Mouse (Mus musculus): Measurements from ENCODE around the gene Kcnh1.

Gene Kcnh1

DNA sequence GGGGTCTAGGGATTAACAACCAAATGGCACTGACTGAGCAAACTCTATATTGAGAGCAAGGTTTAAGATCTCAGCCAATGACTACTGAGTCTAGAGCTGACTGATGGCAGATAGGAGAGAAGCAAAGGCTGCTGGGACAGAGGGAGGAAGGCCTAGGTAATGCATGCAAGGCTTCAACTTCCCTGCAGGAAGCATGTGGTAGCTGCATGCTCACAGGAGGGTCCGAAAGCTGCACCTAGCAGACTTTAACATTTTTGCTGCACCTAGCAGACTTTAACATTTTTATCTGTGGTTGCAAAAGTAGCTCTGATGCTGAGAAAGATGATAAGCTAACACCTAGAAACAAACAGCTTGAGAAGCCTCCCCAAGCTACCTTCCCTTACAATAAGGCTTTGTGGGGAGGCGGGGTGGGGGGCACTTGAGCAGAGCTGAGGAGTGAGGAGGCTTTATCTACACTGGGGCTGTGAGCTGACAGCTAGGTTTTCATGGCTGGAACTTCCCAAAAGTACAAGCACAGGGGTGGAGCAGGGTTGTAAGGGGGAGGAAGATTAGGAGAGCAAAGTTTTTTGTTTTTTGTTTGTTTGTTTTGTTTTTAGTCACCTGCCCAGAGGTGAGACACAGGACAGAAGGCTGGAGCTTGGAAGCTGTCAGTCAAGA lies 341.0 kb downstream of the Kcnh1 start:
- no peak for DNase-seq (ENCODE audit: low spot score)

DNA sequence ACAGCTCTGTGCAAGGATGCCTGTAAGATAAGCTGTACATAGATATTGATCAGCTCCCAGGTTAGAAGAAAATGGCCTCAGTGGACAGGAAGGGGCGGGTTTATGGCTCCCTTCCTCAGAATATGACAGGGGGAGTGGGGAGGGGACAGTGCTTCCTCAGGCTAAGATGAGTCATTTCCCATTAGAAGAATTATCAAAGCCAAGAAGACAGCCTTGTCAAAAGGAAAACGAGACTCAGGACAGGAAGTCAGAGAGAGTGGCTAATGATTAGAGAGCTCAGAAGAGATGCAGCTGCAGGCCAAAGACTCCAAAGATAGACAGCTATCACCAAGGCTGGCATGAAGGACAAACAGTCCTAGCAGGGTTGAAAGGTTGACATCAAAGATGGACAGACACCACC lies 341.6 kb downstream of the Kcnh1 start:
- DNase-seq (ENCODE audit: low spot score), result no peak

DNA sequence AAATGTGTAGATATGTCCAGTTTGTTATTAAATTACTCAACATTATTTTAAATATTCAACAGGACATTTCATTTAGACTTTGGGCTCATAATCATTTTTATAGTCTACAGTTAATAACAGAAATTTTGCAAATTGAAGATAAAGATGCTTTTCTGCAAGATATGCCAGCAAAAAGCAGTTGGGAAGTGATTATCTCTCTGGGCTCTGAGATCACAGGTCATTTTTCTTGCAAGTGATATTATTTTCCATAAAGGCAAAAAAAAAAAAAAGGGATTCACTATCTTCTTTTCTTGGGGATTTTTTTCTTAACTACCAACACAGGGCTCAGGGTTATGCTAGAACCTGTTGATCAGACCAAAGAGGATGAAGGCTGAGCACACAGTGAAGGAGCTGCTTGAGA lies 342.4 kb downstream of the Kcnh1 start:
- no peak for DNase-seq (ENCODE audit: low spot score)

DNA sequence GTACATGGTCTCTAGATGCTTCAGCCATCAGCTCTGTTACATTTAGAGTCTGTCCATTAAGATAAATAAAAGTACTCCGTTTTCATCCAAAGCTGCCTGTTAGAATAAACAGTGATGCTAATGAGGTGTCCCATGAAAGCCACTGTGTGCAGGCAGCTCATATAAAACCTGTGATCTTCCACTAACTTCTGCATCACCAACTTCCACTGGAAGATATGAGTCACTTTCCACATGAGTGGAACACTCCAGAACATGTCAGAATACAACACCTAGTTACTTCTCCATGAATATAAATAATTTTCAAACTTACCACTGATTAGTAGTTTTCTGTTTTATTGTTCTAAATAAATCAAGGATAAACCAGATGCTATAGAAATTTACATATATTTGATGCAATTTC lies 345.9 kb downstream of the Kcnh1 start:
- DNase-seq (ENCODE audit: low spot score), result no peak

DNA sequence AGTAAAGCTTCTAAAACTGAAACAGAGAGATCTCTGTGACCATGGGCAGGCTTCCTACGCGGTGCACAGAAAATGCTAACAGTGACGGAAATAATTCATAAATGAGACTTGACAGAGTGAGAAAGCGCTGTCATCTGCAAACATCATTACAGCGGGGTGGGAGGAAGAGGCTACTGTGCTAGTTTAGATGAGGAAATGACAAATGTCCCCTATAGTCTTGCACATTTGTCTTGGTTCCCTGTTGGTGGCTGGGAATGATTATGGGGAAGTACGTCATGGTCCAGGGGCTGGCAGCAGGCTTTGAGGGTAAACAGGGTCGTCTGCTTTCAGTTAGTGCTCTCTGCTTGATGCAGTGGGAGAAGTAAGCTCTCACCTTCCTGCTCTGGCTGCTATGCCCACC lies 346.6 kb downstream of the Kcnh1 start:
- peak; percentile 29 for DNase-seq (ENCODE audit: low spot score)

DNA sequence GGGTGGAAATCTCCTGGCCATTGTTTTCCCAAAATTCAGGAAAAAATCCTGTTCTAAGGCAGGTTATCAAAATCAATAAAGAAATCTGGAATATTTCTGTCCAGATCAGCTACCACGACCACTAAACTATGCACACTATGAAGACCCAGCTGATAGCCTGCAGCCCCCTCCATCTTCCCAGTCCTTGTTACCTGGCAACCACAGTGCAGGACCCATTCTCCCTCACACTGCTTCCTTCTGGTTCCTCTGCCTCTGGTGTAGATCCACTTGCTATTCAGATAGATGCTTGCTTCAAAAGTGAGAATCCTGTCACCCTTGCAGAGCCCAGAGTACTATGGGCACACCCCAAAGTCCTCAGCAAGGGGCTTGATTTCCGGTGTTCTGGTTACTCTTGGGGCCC lies 351.5 kb downstream of the Kcnh1 start:
- DNase-seq (ENCODE audit: low spot score), result no peak

DNA sequence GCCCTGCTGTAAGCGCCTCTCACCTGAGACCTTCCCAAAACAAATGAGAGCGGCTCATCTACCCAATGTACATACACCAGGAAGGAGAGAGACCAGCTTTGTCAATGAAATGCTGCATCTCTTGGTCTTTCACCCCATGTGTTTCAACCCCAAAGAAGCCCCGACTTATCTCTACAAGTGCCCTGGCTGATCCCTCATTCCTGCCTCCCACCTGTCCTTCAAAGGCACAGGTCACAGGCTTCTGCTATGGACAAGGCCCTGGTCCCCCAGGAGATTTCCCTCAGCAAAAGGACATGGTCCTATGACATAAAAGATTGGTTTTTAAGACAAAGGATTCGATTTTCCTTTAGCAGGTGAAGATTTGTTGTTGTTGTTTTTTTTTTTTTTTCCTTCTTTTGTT lies 353.1 kb downstream of the Kcnh1 start:
- no peak for DNase-seq (ENCODE audit: low spot score)

DNA sequence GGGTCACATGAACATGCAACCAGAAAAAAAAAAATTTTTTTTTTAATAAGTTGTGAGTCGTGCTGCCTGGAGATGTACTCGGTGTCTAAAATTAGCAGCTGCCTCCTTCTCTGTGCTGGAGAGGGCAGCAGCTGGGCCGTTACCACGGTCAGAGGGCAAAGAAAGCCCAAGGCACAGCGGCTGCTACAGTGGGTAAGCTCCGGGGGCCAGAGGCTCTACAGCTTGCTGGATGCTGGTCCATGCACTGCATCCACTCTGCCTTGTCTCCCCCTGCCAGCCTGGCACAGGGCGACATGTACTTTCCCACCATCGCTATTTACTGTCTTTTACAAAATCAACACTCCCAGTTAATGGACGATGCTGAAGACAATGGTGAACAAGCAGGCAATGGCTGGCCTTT lies 353.5 kb downstream of the Kcnh1 start:
- no peak for DNase-seq (ENCODE audit: low spot score)

DNA sequence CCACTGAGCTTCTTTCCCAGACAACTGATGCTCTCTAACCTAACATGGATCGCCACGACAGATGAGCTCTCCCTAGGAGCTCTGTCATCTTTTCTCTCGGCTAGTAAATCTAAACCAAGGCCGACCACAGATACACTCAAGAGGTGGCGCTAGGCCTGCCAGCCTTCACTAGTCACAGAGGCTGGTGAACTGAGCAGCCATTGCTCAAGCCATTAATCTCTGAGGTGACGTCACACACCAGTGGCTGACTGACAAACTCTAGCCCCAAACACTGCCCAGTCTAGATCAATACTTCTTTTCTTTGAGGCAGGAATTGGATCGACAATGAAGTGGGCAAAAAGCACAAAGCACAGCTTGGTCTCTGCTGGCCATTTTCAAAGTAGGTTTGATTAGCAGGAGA lies 354.3 kb downstream of the Kcnh1 start:
- DNase-seq (ENCODE audit: low spot score), result no peak

DNA sequence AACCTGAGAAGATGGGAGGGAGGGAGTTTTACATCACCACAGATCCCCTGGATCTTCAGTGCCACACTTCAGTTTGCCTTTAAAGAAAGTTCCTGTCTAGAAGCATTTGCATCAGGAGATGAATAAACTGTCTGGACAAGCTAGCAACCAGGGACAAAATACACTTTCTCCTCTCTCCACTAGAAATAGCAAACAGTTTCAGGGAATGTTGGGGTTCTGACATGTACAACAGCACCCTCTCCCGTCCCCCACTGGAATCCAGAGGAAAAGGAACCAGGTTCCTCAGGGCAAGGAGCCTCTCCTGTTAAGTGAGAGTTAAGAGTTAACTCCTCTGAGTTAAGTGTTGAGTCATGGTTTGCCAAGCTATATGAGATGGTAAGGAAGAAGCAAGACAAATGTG lies 356.3 kb downstream of the Kcnh1 start:
- no peak for DNase-seq (ENCODE audit: low spot score)

DNA sequence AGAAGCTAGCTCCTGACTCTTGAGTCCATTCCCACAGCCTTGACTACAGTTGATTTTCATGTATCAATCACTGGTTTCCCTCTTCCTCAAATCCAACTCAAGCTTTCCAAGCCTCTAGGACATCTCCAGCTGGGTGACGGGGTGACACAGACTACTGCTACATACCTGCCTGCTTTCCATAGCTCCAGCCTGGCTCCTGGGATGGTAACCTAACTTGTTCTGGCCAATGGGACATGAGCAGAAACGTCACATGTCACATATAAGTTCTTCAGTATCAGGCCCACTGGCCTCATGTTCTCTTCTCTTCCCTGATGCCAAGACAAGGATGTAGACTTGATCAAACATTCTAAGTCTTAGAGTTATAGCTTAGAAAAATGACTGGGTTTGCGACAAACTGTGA lies 360.0 kb downstream of the Kcnh1 start:
- DNase-seq (ENCODE audit: low spot score), result no peak

DNA sequence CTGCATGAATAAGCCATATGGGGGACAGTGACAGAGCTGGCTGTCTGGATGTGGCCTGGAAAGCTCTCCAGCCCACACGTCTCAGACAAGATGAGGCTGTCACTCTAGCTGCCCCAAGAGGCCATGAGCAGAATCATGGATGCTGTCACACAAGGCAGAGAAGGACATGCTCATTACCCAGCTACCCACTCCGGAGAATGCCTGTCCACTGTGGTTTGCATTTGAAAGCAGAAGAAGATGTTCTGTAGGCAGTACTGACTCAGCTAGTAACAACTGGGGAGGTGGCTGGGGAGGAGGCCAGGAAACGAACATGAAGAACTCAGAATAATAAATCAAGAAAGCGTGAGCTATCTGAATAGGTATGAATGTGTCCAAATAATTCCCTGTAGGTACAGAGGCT lies 364.9 kb downstream of the Kcnh1 start:
- DNase-seq (ENCODE audit: low spot score), result no peak

DNA sequence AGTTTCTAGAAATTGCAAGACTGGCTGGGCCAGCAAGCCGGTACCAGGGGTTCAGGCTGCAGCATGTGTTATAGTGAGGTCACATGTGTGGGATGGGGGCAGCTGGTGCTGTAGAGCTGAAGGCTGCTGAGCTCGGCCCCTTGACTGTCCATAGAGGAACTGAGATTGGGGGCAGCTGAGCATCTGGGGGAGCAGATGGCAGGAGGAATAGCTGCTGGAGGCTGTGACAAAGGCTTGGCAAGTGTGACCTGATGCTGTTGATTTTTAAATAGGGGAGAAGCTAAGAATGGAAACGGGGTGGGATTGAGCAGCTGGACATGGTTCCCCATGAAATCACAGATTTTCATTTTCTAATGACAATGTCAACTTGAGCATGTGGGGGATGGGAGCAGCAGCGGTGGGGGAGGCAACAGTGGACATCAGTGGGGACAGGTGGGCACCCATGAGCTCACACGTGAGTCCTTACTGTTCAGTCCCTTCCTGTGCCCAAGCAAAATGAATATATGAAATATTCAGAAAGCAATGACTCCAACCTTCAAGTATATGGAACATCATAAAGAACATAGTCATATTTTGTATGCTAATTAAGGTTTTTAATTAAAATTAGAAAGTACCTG lies 367.5 kb downstream of the Kcnh1 start:
- DNase-seq (ENCODE audit: low spot score), result no peak

DNA sequence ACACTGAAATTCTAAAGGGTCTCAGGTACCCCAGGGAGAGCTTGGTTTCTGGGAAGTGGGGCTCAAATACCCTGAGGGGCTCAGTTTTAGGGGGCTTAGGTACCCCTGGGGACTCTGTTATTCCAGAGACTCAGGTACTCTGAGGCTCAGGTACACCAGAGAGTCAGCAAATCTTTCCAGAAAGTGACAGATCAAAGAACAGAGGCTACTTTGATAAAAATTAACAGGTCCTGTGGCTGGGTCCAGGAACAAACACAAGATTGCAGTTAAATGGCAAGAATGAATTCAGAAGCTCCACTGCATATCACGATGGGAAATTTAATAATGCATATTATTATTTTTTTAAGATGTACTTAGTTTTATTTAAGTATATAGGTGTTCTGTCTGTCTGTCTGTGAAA lies 368.8 kb downstream of the Kcnh1 start:
- DNase-seq (ENCODE audit: low spot score), result no peak
